Mouse (Mus musculus) kidney, postnatal 0 days (tissue): ENCODE measurements at regions not wholly inside any gene's neighbourhood (a gene's known extent, or its start where the extent isn't known, plus 50 kb on each side); places are given as distances from the start of the nearest gene placed in this dataset.

ENCODE experiments used
- ATAC-seq: fragments of 200-750 bp; cut with Nextera tagmentation; replicated peaks from 2 replicates; pipeline ENCODE4 v1.8.0; 2017; ENCODE audit warnings: low read depth, moderate number of reproducible peaks, moderate TSS enrichment, moderate library complexity; ENCODE audit not compliant: low FRiP score
- DNase-seq: peaks from one replicate; pipeline ENCODE4 v3.0.0-alpha.2; 2016; ENCODE audit warnings: low spot score
- H3K27ac ChIP-seq: fragments of 300-500 bp; sonication (generic); 2 replicates; pipeline ENCODE4 v1.5.1; 2014; ENCODE audit warnings: mild to moderate bottlenecking
- H3K27me3 ChIP-seq: fragments of 300-500 bp; sonication (generic); 2 replicates; pipeline ENCODE4 v1.6.1; 2014; ENCODE audit warnings: low read length, mixed read lengths; ENCODE audit not compliant: insufficient read depth
- H3K36me3 ChIP-seq: fragments of 300-500 bp; sonication (generic); 2 replicates; pipeline ENCODE4 v1.6.1; 2014; ENCODE audit warnings: low read length, mixed read lengths; ENCODE audit not compliant: insufficient read depth
- H3K4me1 ChIP-seq: fragments of 300-500 bp; sonication (generic); replicated peaks from 2 replicates; pipeline ENCODE4 v1.6.1; 2014; ENCODE audit warnings: antibody characterized with exemption, low read length, mixed read lengths; ENCODE audit not compliant: insufficient read depth
- H3K4me2 ChIP-seq: fragments of 300-500 bp; sonication (generic); 2 replicates; pipeline ENCODE4 v1.6.1; 2014; ENCODE audit warnings: mild to moderate bottlenecking, low read length, moderate library complexity, mixed read lengths
- H3K4me3 ChIP-seq: fragments of 300-500 bp; sonication (generic); replicated peaks from 2 replicates; pipeline ENCODE4 v1.5.1; 2014; ENCODE audit warnings: low read depth, low read length
- H3K9ac ChIP-seq: fragments of 300-500 bp; sonication (generic); 2 replicates; pipeline ENCODE4 v1.6.1; 2014; ENCODE audit warnings: low read depth, low read length
- H3K9me3 ChIP-seq: fragments of 300-500 bp; sonication (generic); replicated peaks from 2 replicates; pipeline ENCODE4 v1.6.1; 2016; ENCODE audit warnings: low read length, inconsistent platforms, mixed read lengths
- CTCF ChIP-seq: IDR thresholded peaks from 2 replicates; pipeline ENCODE4 v1.5.1; 2016; ENCODE audit warnings: antibody characterized with exemption, low read depth, mild to moderate bottlenecking, moderate library complexity
- WGBS: fragments of 180-500 bp; shearing (Covaris S2); extraction: QIAGEN DNeasy Blood & Tissue Kit; methylation state at CpG from one replicate; pipeline ENCODE4 v1.1.7; 2014; 5-methylcytosine and 5-hydroxymethylcytosine counted together

DNA sequence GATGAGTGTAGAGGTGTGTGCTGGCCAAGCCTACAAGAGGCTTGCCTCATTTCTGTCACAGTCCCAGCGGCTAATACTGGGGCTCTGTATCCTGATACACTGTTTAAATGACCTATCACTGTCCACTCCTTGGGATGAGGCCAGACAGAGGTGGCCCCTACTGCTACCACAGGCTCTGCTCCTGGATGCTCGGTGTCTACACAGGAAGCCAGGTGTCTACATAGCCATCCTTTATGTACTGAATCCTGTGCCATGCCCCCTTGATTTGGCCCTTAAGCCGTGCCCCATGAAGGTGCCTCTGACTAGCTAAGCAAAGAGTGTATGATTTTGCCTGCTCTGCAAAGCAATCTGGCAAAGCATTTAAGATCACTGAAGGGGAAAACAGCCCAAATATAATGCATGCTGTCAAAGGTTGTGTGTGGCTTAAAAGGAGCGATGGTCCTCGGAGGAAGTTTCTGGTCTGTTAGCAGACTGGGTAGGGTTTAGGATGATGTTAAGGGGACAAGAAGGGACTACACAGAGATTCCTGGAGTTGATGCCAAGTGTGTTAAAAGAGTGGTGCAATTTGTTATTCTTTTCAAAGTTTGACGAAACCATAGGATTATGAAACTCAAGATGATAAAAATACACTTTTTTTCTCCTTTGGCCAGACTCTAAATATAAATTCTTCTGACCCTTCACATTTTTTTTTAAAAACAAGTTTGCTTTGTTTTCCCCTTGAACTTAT lies 104.2 kb downstream of the E030025P04Rik start:
- Histone ChIP-seq H3K4me2 (no peak overlapping the region), H3K27ac (no peak overlapping the region), H3K27me3 (no peaks in the 10 kb centered on the region), H3K36me3 (no peaks in the 10 kb centered on the region), H3K9me3 (no peaks in the 10 kb centered on the region), H3K9ac (no peak overlapping the region), H3K4me1 (no peaks in the 10 kb centered on the region), H3K4me3 (no peak overlapping the region)
- ATAC-seq (no peak), DNase-seq (peak; percentile 7)
- WGBS: 47% methylated on average over 6 of the region's 6 CpGs
- TF ChIP-seq CTCF: no peak

GRCm38 (mm10) chr11:109039060-109039791 lies 104.9 kb downstream of the E030025P04Rik start:
- H3K27ac ChIP-seq: no peak overlapping the region
- no peak overlapping the region for H3K4me2 ChIP-seq
- no peaks in the 10 kb centered on the region for H3K27me3 ChIP-seq
- DNase-seq: peak; percentile 19
- no peaks in the 10 kb centered on the region for H3K4me1 ChIP-seq
- 63% methylated on average over 10 of the region's 10 CpGs for WGBS
- no peak overlapping the region for H3K4me3 ChIP-seq
- no peaks in the 10 kb centered on the region for H3K36me3 ChIP-seq
- ATAC-seq: no peak
- TF ChIP-seq CTCF: no peak
- no peaks in the 10 kb centered on the region for H3K9me3 ChIP-seq
- no peak overlapping the region for H3K9ac ChIP-seq

DNA sequence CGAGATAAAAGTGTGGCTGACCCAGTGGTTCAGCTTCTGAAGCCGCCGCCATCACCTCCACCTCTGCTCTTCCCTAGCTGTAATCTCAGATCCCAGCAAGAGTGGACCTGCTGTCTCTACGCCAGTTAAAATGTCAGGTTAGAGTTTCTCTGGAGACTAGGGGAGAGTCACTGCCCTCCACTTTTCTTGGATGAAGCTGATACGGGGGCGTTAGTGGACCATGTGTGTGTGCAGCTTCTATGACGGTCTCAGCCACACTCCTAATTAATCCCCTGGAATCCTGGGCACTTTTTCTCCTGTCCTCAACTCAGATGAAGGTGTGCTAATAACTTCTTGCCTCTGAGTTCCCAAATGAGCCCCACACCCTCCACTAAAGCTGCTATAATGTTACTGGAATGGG lies 106.0 kb downstream of the E030025P04Rik start:
- ATAC-seq: no peak

DNA sequence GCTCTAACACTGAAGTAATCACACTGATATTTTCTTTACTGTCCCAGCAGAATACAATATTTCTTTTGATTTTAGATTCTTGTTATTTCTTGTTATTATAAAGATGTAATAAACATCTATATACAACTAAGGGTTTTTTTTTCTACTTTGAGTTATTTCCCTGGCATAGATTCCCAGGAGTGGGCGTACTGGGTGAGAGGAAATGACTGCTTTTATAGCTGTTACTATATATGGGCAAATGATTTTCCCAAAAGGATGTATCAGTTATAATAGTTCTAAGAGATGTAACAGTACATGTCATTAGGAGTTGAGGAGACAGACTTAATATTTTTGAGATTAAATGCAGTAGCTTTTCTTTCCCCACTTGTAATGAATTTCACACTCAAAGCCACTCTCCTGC lies 109.6 kb downstream of the E030025P04Rik start:
- 70% methylated on average over 1 of the region's 1 CpGs for WGBS
- Histone ChIP-seq H3K4me2 (no peak overlapping the region), H3K27ac (no peak overlapping the region), H3K4me1 (no peaks in the 10 kb centered on the region), H3K4me3 (no peak overlapping the region), H3K9me3 (no peaks in the 10 kb centered on the region), H3K36me3 (no peaks in the 10 kb centered on the region), H3K27me3 (no peaks in the 10 kb centered on the region), H3K9ac (no peak overlapping the region)
- ATAC-seq (no peak), DNase-seq (no peak)
- TF ChIP-seq CTCF: no peak

More for the DNA sequence above, 106.0 kb downstream of the E030025P04Rik start:
- peak; percentile 46 for DNase-seq
- Histone ChIP-seq H3K9ac (no peak overlapping the region), H3K4me2 (no peak overlapping the region), H3K4me3 (no peak overlapping the region), H3K9me3 (no peaks in the 10 kb centered on the region), H3K4me1 (no peaks in the 10 kb centered on the region), H3K36me3 (no peaks in the 10 kb centered on the region), H3K27me3 (no peaks in the 10 kb centered on the region), H3K27ac (no peak overlapping the region)
- WGBS: 60% methylated on average over 7 of the region's 7 CpGs
- TF ChIP-seq CTCF: no peak

GRCm38 (mm10) chr11:109034072-109034471 lies 110.1 kb downstream of the E030025P04Rik start:
- 64% methylated on average over 4 of the region's 4 CpGs for WGBS
- no peak for DNase-seq
- no peaks in the 10 kb centered on the region for H3K36me3 ChIP-seq

GRCm38 (mm10) chr11:109032729-109033128 lies 111.4 kb downstream of the E030025P04Rik start:
- no peak for TF ChIP-seq CTCF
- H3K27ac ChIP-seq: no peak overlapping the region
- no peaks in the 10 kb centered on the region for H3K9me3 ChIP-seq
- ATAC-seq (no peak), DNase-seq (no peak)
- no peaks in the 10 kb centered on the region for H3K36me3 ChIP-seq
- no peak overlapping the region for H3K9ac ChIP-seq
- no peaks in the 10 kb centered on the region for H3K27me3 ChIP-seq
- H3K4me2 ChIP-seq: no peak overlapping the region
- H3K4me3 ChIP-seq: no peak overlapping the region
- no peaks in the 10 kb centered on the region for H3K4me1 ChIP-seq
- 64% methylated on average over 6 of the region's 6 CpGs for WGBS

More at GRCm38 (mm10) chr11:109034072-109034471, 110.1 kb downstream of the E030025P04Rik start:
- no peak overlapping the region for H3K4me2 ChIP-seq
- no peak overlapping the region for H3K4me3 ChIP-seq
- H3K27me3 ChIP-seq: no peaks in the 10 kb centered on the region
- no peak for TF ChIP-seq CTCF
- H3K9me3 ChIP-seq: no peaks in the 10 kb centered on the region
- no peaks in the 10 kb centered on the region for H3K4me1 ChIP-seq
- no peak for ATAC-seq
- no peak overlapping the region for H3K27ac ChIP-seq
- no peak overlapping the region for H3K9ac ChIP-seq
